Mouse (Mus musculus) embryo, embryonic 9.5 days (tissue): ENCODE measurements around the gene Ankrd9.

Source experiments
- DNase-seq: peaks from one replicate; pipeline ENCODE4 v3.0.0-alpha.2; 2017; ENCODE audit errors: extremely low spot score

Ankrd9 gene

GRCm38 (mm10) chr12:110990500-110990899 is 11.7 kb upstream of the Ankrd9 start:
- DNase-seq, result no peak

GRCm38 (mm10) chr12:110989409-110989808 is 10.6 kb upstream of the Ankrd9 start:
- DNase-seq, result no peak

GRCm38 (mm10) chr12:110986536-110987425 is 7.9 kb upstream of the Ankrd9 start:
- DNase-seq, result no peak

DNA sequence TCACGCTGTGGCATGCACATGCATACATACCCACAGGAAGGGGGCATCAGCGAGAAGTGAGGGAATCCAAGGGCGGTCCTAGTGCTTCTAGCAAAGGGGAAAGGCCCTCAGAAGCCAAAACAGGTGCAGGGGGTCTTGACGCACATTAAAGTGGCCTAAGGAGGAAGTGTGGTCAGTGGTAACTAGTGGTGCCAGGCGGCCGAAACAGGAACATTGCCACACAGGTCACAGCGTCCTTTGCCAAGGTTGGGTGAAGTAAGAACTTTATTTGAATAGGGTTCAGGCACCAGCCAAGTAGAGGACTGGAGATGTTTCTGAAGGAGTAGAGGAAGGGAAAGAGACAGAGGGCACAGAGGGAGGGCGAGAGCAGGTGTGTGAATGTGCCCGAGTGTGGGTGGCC is 6.3 kb upstream of the Ankrd9 start:
- no peak for DNase-seq

- DNase-seq, result no peak
Measured at GRCm38 (mm10) chr12:110984598-110984997, 5.8 kb upstream of the Ankrd9 start.

DNA sequence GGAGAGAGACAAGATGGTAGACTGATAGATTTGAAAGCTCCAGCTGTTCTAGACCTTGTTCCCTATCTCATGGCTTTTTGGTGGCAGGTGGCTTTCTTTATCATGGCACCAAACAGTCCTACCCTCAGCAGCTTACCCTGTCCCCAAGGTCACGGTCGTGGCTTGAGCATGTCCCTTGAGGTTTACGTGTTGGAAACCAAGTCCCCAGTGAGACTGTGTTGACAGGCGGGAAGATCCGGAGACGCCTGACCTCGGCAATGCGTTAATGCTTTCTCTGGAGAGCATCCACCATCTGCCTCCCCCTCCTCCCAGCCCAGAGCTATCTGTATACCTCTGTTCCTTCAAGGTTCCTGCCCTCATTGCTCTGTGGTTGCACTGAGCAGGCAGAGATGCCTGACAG is 4.9 kb upstream of the Ankrd9 start:
- DNase-seq, result no peak

- no peak for DNase-seq
Measured at GRCm38 (mm10) chr12:110983083-110983482, 4.2 kb upstream of the Ankrd9 start.

- DNase-seq, result no peak
Measured at GRCm38 (mm10) chr12:110981736-110982135, 2.9 kb upstream of the Ankrd9 start.

- DNase-seq, result no peak
Measured at GRCm38 (mm10) chr12:110979808-110980207, 968 bp upstream of the Ankrd9 start.

- DNase-seq, result no peak
Measured at GRCm38 (mm10) chr12:110977896-110978606, 789 bp downstream of the Ankrd9 start.

- DNase-seq, result no peak
Measured at GRCm38 (mm10) chr12:110977345-110977733, 1.5 kb downstream of the Ankrd9 start.

DNA sequence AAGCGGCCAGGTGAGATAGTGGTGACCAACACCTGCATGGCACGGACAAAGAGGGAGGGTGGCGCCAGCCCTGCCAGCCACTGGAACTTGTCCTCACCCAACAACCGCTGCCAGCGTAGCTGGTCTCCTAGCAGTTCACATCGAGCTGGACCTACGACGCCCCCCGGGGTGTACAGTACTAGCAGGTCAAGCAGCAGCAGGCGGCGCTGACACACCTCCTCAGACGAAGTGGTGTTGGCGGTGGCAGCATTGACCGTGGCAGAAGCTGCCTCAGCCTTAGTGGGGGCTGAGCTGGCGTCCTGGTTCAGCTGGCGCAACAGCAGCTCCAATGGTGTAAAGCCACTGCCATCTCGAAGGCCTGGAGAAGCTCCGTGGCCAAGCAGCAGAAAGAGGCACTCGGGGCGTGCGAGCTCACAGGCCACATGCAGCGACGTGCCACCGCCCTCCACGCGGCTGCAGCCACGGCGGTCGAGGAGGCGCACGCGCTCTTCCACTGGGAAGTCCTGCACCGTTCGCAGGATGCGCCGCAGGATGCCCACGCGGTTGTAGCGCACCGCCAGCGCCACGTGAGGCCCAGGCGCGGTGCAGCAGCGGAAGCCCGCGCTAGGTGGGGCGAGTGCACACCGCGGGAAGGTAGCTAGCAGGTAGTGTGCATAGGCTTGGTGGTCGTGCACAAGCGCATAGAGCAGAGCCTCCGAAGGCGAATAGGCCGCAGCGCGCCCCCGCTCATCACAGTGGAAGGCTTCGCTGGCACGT is 2.1 kb downstream of the Ankrd9 start:
- DNase-seq, result no peak

DNA sequence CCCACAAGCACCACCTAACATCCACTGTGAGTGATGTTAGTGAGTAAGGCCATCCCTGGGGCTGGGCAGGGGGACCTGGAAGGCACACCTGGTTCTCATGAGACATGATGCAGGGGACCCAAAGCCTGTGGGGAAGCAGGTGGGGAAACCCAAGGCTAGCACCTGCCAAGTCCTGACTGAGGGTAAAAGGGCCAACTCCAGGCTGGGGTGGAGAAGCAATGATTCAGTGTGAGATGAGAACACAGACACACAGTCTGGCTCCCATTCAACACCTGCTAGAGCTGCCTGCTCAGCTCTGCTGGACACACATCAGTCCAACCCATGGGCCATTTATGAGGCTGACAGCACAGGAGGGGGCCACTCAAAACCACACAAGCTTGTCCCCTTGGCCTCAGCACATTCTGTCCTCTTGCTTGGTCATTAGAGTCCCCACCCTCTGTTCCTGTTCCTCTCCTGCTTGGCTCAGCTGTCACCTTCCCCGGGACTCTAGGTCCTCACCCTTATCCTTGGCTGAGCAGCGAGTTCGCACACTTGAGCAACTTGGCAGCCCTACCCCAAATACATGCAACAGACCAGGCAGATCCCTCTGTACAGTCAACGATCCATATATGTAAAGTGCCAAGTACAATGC is 2.9 kb downstream of the Ankrd9 start:
- DNase-seq, result no peak

DNA sequence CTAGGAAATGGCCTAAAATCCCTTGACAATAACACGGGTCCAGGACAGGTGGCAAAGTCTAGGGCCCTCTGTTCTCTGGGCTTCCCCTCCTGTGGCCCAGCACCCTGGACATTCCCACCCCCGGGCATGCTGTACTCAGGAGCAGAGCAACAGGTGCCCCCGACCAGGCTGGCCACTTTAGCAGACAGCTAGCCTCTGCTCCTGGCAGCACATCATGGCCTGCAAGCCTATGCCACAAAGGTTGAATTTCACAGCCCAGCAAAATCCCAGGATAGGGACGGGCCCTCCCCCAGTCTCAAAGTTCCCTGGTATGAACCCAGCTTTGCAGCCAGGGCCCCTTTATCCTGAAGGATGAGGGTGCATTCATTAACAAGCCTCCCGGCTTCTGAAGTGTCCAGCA is 3.5 kb downstream of the Ankrd9 start:
- no peak for DNase-seq

GRCm38 (mm10) chr12:110974726-110975125 is 4.1 kb downstream of the Ankrd9 start:
- no peak for DNase-seq

- DNase-seq, result no peak
Measured at GRCm38 (mm10) chr12:110974295-110974694, 4.5 kb downstream of the Ankrd9 start.

DNA sequence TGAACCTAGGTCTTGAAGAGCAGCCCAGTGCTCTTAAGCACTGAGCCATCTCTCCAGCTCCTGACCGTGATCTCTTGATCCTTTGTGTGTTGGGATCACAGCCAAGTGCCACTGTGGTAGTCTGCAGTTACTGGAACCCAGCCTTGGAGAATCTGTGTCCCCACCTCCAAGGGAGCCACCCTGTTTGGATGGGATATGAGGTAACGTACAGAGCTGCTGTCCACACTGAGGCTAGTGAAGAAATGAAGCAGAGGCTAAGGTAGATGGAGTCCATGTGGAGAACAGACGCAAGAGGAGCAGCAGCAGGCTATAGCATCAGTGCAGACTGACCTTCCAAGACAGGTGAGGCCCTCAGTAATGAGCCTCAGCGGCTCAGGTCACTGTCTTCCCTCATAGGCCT is 5.0 kb downstream of the Ankrd9 start:
- no peak for DNase-seq

DNA sequence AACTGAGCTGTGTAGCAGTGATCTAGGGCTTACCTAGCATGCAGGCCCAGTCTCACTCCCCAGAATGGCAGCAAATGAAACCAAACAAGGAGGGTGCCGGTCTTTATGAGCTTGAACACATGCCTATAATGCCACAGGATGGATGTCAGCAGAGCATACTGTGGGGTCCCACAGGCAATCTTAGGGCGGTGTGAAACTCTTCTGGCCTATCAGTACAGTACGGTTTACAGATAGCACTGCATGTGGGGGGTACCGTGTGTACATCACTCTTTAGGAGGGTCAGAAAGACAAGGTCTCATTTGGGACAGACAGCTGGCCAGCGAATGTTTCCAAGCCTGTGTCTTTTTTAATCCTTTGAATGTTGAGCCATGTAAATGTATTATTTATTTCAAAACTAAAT is 6.9 kb downstream of the Ankrd9 start:
- DNase-seq, result no peak

- DNase-seq, result no peak
Measured at GRCm38 (mm10) chr12:110970408-110970807, 8.4 kb downstream of the Ankrd9 start.

- no peak for DNase-seq
Measured at GRCm38 (mm10) chr12:110967146-110967545, 11.7 kb downstream of the Ankrd9 start.

DNA sequence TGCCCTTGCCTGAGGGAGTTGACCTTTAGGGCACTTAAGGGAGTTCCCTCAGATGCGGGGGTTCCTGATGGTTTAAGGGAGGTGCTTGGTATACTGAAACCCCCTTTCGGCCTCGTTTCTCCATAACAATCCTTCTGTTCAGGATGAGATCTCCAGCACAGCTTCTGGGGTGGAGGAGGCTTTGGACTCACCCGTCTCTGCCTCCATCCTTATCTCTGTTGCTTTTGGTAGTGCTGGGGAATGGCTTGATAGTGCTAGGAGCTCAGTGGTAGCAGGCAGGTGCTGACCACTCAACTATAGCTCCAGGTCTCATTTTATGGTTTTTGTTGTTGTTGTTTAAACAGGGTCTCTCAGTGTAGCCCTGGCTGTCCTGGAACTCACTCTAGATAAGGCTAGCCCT is 12.8 kb downstream of the Ankrd9 start:
- no peak for DNase-seq

DNA sequence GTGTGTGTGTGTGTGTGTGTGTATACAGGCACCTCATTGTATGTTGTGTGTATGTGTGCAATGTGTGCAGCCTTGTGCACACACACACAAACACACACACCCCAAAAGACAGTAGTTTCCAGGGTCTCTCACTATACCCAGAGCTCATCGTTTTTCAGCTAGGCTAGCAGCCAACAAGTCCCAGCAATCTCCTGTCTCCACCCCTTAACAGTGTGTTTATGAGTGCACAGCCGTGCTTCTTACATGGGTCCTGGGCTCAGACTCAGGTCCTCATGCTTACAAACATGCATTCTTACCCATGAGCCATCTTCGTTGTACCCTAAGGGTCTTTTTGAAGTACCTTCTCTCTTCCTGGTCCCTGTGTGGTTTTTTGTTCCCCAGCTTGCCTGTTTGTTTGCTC is 13.3 kb downstream of the Ankrd9 start:
- DNase-seq, result no peak
